Mouse (Mus musculus) forebrain, embryonic 11.5 days (tissue): ENCODE data around the gene Ppp3ca. TPM values are rescaled to one million over a fixed set of nuclear protein-coding genes. Genes with fewer than 3 reads are reported as not detected.

ENCODE experiments used
- ATAC-seq: fragments of 200-750 bp; cut with Nextera tagmentation; replicated peaks from 2 replicates; pipeline ENCODE4 v1.8.0; 2017; ENCODE audit warnings: moderate TSS enrichment; ENCODE audit not compliant: low FRiP score
- DNase-seq: peaks from one replicate; pipeline ENCODE4 v3.0.0-alpha.2; 2017; ENCODE audit warnings: low spot score
- H3K27ac ChIP-seq: fragments of 300-500 bp; sonication (generic); 2 replicates; pipeline ENCODE4 v1.5.1; 2014; ENCODE audit warnings: low read depth, low read length
- H3K27me3 ChIP-seq: fragments of 300-500 bp; sonication (generic); 2 replicates; pipeline ENCODE4 v1.6.1; 2014; ENCODE audit warnings: mild to moderate bottlenecking, low read length, mixed read lengths; ENCODE audit not compliant: control insufficient read depth, insufficient read depth
- H3K36me3 ChIP-seq: fragments of 300-500 bp; sonication (generic); 2 replicates; pipeline ENCODE4 v1.6.1; 2014; ENCODE audit warnings: mild to moderate bottlenecking, low read length, moderate library complexity, mixed read lengths; ENCODE audit not compliant: control insufficient read depth, insufficient read depth
- H3K4me1 ChIP-seq: fragments of 300-500 bp; sonication (generic); replicated peaks from 2 replicates; pipeline ENCODE4 v1.6.1; 2014; ENCODE audit warnings: low read length, mixed read lengths; ENCODE audit not compliant: control insufficient read depth, insufficient read depth
- H3K4me2 ChIP-seq: fragments of 300-500 bp; sonication (generic); 2 replicates; pipeline ENCODE4 v1.6.1; 2014; ENCODE audit warnings: low read depth, mild to moderate bottlenecking, low read length, moderate library complexity, mixed read lengths; ENCODE audit not compliant: severe bottlenecking
- H3K4me3 ChIP-seq: fragments of 300-500 bp; sonication (generic); 2 replicates; pipeline ENCODE4 v1.5.1; 2014; ENCODE audit warnings: low read depth, low read length
- H3K9ac ChIP-seq: fragments of 300-500 bp; sonication (generic); 2 replicates; pipeline ENCODE4 v1.6.1; 2014; ENCODE audit warnings: low read length
- H3K9me3 ChIP-seq: fragments of 300-500 bp; sonication (generic); 2 replicates; pipeline ENCODE4 v1.6.1; 2016; ENCODE audit warnings: low read length, mixed read lengths; ENCODE audit not compliant: control insufficient read depth
- WGBS: fragments of 180-500 bp; shearing (Covaris S2); extraction: QIAGEN DNeasy Blood & Tissue Kit; methylation state at CpG from one replicate; pipeline ENCODE4 v1.1.7; 2014; 5-methylcytosine and 5-hydroxymethylcytosine counted together
- polyA plus RNA-seq: library from polyadenylated mRNA; unstranded; fragments of >200 nt; fragmentation: Nextera tagmentation; extraction: Ambion mirVana; gene quantifications from 2 replicates; pipeline ENCODE4 v1.2.1, GENCODE M21; 2014

Ppp3ca gene
- polyA plus RNA-seq, 1 experiment from 2014 or later = 59.0 TPM

DNA sequence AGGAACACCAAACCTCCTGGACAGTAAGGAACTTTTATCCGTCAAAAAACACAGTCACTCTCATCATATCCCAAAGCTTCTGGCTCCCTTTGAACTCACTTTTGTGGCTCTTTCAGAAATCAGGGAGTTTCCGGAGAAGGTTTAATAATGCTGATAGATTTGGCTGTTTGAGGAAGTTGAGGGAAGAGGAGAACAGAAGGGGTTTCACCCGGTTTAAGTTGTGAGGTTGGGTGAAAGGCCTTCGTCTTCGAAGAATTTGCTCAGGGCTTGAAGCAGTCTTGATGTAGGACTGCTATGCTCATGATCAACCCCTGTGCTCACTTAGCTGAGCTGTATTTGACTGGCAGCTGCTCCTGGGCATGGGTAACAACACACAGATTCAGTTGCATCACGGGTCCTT is 86.2 kb downstream of the Ppp3ca start:
- WGBS = 94% methylated on average over 6 of the region's 6 CpGs
- Histone ChIP-seq H3K9ac (no peak overlapping the region), H3K36me3 (no peaks in the 10 kb centered on the region), H3K4me2 (no peak overlapping the region), H3K9me3 (no peaks in the 10 kb centered on the region), H3K4me3 (no peak overlapping the region), H3K27me3 (no peaks in the 10 kb centered on the region), H3K4me1 (no peaks in the 10 kb centered on the region), H3K27ac (no peak overlapping the region)
- ATAC-seq (no peak), DNase-seq (no peak)

DNA sequence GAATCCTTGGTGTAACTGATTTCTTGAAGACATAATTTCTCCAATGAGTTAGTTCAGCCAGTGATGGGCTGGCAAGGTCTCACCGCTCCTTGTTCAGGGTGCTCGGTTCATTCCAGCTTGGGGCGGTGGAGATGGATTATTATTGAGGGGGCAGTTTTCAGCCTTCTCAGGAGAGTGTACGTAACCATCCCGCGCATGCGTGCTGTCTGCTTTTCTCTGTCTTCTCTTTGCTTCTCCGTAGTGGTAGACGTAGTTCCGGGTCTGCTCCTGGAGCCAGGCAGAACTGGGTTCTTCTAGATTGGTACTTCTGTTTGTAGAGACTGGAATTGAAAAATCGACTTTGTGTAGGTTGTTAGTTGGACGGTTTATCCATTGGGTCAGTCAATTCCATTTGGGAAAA is 89.5 kb downstream of the Ppp3ca start:
- DNase-seq (no peak), ATAC-seq (no peak)

DNA sequence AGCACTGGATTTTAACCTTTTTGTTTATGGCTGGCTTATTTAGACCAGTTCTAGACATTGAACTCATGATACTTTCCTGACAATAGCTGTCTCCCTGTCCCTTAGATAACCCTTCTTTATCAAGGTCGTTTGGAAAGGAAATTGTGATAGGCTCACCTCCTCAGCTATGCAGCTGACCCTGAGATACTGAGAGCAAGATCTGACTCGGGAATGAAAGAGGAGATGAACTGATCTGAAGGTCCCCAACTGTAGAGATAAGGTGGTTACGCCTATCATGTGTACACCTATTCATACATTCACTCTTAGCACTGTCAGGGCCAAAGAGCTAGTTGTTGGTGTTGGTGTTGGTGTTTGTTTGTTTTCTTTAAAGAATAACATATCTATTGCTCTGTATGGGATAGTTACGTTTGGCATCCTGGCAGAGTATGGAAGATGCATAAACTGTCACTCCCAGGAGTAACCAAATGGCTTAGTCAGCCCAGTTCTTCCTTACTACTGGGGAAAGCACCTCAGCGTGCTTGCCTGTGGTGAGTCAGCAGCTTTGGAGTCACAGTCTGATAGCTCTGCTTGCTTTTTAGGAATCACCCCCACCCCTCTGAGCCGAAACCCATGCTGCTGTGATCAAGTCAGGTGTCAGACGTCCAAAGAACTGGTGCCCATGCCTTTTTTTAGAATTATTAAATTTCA is 91.5 kb downstream of the Ppp3ca start:
- peaks cover 7% of the 10 kb centered on the region; the same call in 1 of the 2 replicates for H3K4me1 ChIP-seq
- no peak for ATAC-seq
- H3K27ac ChIP-seq = no peak overlapping the region
- H3K4me3 ChIP-seq = no peak overlapping the region
- 88% methylated on average over 7 of the region's 7 CpGs for WGBS
- no peak overlapping the region for H3K9ac ChIP-seq
- H3K27me3 ChIP-seq = no peaks in the 10 kb centered on the region
- no peaks in the 10 kb centered on the region for H3K36me3 ChIP-seq
- no peaks in the 10 kb centered on the region for H3K9me3 ChIP-seq
- no peak for DNase-seq
- no peak overlapping the region for H3K4me2 ChIP-seq

More for the DNA sequence above, 89.5 kb downstream of the Ppp3ca start:
- H3K9ac ChIP-seq = no peak overlapping the region
- H3K4me2 ChIP-seq = no peak overlapping the region
- no peak overlapping the region for H3K27ac ChIP-seq
- no peaks in the 10 kb centered on the region for H3K9me3 ChIP-seq
- WGBS = 95% methylated on average over 12 of the region's 12 CpGs
- no peaks in the 10 kb centered on the region for H3K36me3 ChIP-seq
- no peaks in the 10 kb centered on the region for H3K27me3 ChIP-seq
- no peak overlapping the region for H3K4me3 ChIP-seq
- H3K4me1 ChIP-seq = peaks cover 3% of the 10 kb centered on the region; the same call in 1 of the 2 replicates

DNA sequence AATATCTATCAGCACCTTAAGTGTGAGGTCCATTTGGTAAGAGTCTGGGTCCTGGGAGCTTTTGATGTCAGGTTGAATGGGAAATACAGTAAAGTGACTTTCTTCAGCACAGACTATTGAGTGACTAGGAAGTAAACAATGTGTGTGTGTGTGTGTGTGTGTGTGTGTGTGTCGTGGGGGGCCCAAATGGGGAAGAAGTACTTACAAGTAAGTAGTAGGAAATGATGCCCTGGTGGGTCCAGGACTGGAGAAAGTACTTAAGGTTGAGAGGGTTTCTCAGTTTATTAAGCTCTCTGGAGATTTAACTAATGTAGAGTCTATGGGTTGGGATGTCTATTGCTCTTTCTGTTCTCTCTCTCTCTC is 92.0 kb downstream of the Ppp3ca start:
- Histone ChIP-seq H3K36me3 (no peaks in the 10 kb centered on the region), H3K27me3 (no peaks in the 10 kb centered on the region), H3K4me2 (no peak overlapping the region), H3K4me1 (peaks cover 7% of the 10 kb centered on the region; the same call in 1 of the 2 replicates), H3K9ac (no peak overlapping the region), H3K9me3 (no peaks in the 10 kb centered on the region), H3K4me3 (no peak overlapping the region), H3K27ac (no peak overlapping the region)
- DNase-seq = no peak
- 67% methylated on average over 1 of the region's 1 CpGs for WGBS
- ATAC-seq = no peak

DNA sequence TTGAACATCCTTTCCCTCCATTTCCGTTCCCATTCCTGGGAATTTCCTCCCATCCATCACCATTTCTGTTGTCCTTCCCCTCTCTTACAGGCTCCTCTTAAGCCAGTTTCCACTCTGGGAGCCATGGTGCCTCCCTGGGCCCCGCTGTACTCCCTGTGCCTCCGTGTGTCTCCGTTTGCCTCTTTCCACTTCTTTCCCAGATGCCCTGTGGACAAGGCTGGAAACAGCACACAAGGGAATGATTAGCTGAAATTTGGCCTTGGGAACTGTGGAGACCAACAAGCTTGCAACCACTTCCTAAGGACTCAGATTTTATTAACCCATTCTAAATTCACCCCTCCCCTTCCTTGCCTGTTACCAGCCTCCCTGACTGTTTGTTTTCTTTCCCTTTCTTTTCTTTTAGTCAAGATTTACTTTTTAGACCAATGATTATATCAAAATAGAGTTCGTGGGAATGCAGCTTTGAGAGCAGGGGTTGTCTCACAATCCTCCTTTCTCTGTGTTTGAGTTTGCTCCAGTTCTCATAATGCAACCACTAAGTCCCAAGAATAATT is 93.9 kb downstream of the Ppp3ca start:
- Histone ChIP-seq H3K36me3 (no peaks in the 10 kb centered on the region), H3K27ac (no peak overlapping the region), H3K4me2 (no peak overlapping the region), H3K27me3 (no peaks in the 10 kb centered on the region), H3K4me1 (peaks cover 7% of the 10 kb centered on the region; the same call in 1 of the 2 replicates), H3K4me3 (no peak overlapping the region), H3K9me3 (no peaks in the 10 kb centered on the region), H3K9ac (no peak overlapping the region)
- WGBS = 64% methylated on average over 5 of the region's 5 CpGs
- ATAC-seq (no peak), DNase-seq (peak; percentile 51)

DNA sequence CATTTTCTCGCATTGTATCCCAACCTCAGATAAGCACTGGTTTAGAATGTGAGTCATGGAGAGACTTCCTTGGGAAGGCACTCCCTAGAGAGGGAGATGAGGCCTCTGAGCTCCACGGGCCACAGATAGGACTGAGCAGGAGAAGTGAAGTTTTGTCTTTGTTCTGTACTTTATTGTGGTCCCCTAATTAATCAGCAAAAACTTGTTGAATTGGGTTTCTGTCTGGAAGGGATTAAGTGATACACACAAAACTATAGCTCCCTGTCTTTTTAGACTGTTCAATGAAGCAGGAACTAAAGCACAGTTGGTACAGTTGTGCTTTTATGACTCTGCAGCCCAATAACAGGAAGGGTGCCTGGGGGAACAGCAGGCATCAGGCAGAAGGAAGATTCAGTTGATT is 95.6 kb downstream of the Ppp3ca start:
- DNase-seq (no peak), ATAC-seq (peak; percentile 80)
- H3K4me1 ChIP-seq = peaks cover 7% of the 10 kb centered on the region; the same call in 1 of the 2 replicates

DNA sequence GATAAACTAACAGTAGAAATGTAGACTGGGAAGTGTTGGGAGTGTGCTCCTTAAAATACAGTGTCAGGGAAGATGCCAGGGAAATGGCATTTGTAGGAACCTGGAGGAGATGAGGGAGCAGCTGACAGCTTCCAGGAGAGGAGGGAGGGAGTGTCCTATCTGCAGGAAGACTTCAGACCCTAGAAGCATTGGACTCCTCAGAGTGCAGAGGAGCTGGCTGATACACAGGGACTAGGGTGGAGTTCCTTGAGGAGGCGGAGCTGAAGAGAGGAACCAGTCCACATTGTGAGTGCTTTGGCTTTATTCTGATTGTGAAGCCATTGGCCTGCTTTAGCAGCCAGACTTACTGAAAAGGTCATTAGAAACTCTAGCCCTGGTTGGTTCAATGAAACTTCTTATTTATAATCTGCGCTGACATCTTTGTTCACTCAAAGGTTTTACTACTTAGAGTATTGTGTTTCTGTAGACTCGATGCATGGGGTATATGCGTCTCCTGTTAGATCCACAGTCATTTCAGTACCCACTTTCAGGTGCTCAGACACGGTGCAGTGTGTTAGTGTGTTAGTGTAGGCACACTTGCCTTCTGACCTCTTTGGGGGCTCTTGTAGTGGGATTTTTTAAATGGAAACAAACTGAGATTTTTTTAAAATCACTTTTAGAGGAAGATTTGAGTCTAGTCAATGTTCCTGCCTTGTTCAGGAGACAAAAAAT is 99.0 kb downstream of the Ppp3ca start:
- H3K27me3 ChIP-seq = no peaks in the 10 kb centered on the region
- H3K4me1 ChIP-seq = peaks cover 4% of the 10 kb centered on the region; the same call in 1 of the 2 replicates
- no peak overlapping the region for H3K27ac ChIP-seq
- 85% methylated on average over 5 of the region's 5 CpGs for WGBS
- H3K4me3 ChIP-seq = no peak overlapping the region
- DNase-seq = no peak
- H3K9me3 ChIP-seq = no peaks in the 10 kb centered on the region
- ATAC-seq = no peak
- H3K9ac ChIP-seq = no peak overlapping the region
- H3K4me2 ChIP-seq = no peak overlapping the region
- H3K36me3 ChIP-seq = no peaks in the 10 kb centered on the region

More for the DNA sequence above, 95.6 kb downstream of the Ppp3ca start:
- Histone ChIP-seq H3K36me3 (no peaks in the 10 kb centered on the region), H3K4me2 (no peak overlapping the region), H3K27me3 (no peaks in the 10 kb centered on the region), H3K27ac (no peak overlapping the region), H3K9ac (no peak overlapping the region), H3K9me3 (no peaks in the 10 kb centered on the region), H3K4me3 (no peak overlapping the region)
- WGBS = 37% methylated on average over 2 of the region's 2 CpGs

DNA sequence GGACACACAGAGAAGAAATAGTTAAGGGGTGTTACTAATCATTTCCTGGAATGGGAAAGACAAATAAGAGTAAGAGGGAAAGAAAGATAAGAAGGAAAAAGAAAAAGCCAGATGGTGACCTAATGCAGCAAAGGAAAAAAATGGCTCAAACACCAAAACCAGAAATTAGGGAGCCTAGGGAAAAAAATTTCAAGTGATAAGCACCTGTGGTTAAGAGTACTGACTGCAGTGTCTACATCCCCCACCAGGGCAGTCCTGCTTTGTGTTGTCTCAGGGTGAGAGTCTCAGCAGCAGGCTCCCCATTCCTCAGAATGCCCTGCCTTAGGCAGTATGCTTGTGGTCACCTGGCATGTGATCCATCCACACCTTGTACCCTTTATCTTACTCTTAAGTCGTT is 99.6 kb downstream of the Ppp3ca start:
- H3K36me3 ChIP-seq = no peaks in the 10 kb centered on the region
- DNase-seq (no peak), ATAC-seq (no peak)
- peaks cover 4% of the 10 kb centered on the region; the same call in 1 of the 2 replicates for H3K4me1 ChIP-seq
- no peaks in the 10 kb centered on the region for H3K9me3 ChIP-seq
- H3K9ac ChIP-seq = no peak overlapping the region
- H3K4me3 ChIP-seq = no peak overlapping the region
- no peak overlapping the region for H3K27ac ChIP-seq
- WGBS = 76% methylated on average over 1 of the region's 1 CpGs
- H3K27me3 ChIP-seq = no peaks in the 10 kb centered on the region
- no peak overlapping the region for H3K4me2 ChIP-seq
